Mouse (Mus musculus) thymus, postnatal 14 days (tissue): ENCODE results near the gene Gal3st2.
"Not testable (repeated sequence)": the region's sequence is repeated elsewhere in the genome, so short reads cannot be mapped to it uniquely, and the experiment has no call there.

Source experiments
- DNase-seq: peaks from one replicate; pipeline ENCODE4 v3.0.0; 2021

Gene Gal3st2

DNA sequence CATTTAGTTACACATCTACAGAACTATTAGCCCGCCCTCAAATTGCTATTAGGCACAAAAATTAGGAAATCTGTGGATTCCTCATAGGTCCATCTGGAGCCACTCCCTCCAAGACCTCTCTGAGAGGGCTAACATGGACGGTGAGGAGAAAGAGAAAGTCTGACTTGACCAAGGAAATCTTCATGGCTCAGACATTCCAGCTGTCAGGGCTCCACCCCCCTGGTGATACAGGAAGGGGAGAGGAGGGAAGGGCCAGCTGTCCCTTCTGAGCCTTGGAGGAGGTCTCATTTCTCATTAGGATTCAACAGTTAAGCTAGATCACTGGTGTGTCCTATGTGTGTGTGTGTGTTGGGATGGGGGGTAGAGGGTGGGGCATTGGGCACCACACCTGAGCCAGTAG lies at the start of gene Gal3st2:
Gal3st2 (plus strand) TSS at position 259 of the 400 bp plus-strand sequence.
- DNase-seq = not testable (repeated sequence)

DNA sequence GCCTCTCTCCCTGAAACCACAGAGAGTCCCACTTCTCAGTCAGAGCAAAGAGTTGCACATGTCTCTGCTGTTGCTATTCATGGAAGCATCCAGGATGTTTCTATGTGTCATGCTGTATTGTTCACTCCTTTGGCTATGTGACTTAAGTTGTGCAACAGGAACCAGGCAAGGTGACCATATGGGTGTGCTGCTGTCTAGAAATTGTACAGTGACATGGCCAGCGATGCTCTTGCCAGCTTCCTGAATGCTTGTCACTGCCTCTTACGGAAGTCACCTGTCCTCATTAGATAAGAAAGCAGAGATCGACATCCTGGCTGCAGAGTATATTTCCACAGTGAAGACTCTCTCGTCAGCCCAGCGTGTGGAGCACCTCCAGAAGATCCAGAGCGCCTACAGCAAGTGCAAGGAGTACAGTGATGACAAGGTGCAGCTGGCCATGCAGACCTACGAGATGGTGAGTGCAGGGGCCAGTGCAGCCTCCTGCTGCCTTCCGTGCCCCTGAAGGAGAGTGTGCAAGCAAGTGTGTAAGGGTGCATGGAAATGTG lies 49.5 kb upstream of the Gal3st2 start:
- DNase-seq = no peak

DNA sequence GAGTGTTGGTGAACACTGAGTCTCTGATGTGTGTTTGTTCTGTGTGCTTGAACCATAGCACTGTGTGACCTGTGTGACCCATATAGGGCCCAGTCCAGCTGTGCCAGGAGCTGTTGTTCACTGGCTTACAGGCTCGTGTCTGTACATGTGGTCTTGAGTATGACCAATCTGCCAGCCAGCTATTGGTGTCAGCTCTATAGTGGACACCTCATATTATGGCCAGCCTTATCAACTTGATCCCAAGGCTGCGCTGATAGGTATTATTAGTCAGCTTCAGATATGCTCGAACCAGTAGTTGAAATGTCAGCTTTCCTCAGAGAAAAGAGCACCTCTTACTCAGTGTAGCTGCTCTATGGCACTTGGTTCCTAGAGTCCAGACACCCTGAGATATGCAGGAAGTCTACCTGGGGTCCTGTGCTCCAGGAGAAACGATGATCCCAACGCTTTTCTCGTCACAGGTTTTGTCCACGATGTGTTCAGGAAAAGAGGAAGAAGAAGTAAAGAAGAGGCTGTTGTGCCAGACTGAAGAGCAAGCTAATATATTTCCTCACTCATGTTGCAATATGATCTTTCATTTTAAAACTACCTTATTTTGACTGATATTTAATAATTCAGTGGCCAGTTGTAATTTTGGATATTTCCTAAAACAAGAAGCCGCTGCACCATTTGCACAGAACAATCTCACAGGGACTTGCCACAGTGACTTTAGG lies 43.1 kb upstream of the Gal3st2 start:
- no peak for DNase-seq

DNA sequence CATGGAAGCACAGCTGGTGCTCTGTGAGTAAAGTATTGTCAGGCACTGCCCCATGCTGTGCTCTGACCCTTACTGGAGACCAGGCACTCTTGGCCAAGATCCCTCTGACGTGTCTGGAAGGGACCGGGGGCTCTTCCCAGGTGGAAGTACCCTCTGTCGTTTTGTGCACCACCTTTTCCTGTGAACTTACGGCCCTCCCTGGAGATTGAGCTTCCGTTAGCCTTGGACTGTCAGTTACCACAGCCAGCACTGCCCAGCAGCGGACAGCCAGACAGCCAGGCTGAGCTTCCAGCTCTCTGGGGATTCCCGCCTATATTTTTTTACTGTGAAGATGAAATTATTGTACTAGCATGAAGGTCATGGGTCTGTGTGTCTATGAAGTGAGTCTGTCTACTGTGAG lies 42.4 kb upstream of the Gal3st2 start:
- no peak for DNase-seq

DNA sequence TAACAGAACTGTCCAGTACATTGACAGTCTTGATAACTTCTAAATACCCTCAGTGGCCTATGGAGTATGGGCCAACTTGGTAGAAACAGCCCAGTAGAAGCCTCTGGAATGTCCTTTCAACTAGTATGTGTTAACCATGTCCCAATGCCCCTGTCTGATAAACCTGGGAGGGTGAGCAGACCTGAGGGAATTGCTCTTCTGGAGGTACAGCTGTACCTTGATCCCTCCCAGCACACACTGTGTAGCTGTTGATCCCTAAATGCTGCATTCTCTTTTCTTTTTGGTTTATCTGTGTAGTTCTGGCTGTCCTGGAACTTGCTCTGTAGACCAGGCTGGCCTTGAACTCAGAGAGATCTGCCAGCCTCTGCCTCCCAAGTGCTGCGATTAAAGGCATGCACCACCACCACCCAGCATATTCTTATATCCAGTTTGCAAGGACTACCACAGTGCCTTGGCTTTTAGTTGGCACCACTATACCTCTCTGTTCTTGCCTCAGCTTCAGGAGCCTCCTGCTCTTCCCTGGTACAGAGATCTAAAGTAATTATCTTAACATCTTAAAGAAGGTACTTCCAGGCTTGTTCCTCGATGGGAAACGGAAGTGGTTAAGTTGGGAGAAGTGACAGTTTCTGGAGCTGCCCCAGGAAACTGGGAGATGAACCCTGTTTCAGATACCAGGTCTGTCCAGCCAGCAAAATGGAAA lies 37.2 kb upstream of the Gal3st2 start:
- DNase-seq = no peak

DNA sequence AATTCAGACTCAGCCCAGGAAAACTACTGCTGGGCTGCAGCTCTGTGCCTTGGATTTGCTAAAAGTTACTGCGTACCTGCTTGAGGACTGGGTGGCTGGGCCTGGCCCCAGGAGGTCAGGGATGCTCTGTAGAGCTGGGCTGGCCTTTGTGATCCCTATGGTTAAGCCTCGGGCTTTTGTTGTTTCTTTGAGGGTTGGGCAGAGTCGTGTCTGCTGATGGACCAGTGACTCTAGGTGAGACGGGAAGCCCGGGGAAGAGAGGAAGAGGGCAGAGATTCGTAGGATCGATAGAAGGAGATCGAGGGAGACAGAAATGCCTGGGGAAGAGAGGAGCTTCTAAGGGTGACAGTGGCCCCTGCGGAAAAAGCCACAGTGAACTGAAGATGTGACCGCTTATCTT lies 36.5 kb upstream of the Gal3st2 start, which contains the start of gene D2hgdh:
D2hgdh (plus strand) TSS at position 301 of the 400 bp plus-strand sequence.
- no peak for DNase-seq

DNA sequence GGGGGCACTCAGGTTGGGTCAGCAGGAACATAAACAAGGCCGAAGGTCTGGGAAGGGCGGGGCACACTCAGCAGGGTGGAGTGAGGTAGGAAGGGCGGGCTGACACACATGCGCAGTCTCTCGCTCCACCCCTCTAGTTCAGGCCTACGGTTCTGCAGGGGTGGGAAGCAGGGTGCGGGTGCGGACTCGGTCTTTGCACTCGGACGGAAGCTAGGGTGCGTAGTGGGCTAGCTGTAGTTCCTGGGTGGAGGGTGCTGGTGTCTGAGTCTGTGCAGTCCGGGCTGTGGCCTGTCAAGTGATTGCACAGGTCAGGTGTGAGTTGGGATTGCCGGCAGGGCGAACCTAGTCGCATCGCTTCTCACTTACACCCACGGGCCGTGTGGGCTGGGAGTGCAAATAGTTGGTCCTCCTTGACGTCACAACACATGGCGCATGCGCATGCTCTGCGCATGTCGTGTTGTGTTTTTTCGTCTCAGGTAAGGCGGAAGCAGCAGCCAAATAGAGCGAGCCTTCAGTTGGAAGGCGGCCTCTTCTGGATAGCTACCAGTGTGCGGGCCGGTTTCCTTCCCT lies 35.9 kb upstream of the Gal3st2 start:
- DNase-seq = peak; percentile 94

DNA sequence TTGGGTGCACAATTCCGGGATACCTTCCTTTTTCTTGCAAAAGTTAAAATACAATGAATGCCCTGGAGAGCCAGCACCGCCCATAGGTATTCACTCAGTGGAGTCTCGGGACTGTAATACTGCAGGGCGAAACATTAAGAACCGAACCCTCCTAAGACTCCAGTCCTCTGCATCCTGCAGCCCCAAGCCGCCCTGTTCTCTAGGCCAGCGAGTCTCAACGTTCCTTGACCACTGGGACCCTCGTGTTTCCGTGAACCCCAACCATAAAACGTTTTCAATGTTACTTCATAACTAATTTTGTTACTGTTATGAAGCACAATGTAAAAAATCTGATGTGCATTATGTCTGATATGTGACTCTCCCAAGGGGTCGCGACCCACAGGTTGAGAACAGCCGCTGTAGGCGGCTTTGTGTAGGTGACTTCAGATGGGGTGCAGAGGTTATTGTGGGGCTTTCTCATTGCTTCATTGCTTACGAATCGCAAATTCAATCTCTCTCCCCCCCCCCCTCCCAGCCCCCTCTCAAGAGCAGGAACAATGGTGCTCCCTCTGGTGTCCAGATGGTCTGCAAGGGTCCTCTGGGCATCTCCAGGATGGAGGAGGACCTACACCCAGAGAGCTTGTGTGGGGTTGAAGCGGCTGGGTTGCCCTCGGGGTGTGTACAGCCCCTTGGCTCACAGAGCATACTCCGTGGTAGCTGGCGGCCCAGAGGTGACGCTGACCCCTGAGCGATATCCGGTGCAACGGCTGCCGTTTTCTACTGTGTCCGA lies 35.2 kb upstream of the Gal3st2 start:
- DNase-seq = peak; percentile 37

DNA sequence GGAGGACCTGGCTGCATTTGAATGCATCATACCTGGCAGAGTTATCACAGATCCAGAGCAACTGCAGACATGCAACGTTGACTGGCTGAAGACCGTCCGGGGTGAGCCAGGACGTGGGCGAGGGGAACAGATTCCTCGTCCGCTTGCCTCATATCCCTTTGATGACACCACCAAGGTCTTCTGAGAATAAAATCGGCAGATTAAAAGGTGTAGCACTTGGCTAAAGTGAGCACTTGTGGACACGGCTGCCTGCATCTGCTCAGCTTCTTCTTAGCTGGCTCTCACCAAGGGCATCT lies 34.6 kb upstream of the Gal3st2 start:
- no peak for DNase-seq

DNA sequence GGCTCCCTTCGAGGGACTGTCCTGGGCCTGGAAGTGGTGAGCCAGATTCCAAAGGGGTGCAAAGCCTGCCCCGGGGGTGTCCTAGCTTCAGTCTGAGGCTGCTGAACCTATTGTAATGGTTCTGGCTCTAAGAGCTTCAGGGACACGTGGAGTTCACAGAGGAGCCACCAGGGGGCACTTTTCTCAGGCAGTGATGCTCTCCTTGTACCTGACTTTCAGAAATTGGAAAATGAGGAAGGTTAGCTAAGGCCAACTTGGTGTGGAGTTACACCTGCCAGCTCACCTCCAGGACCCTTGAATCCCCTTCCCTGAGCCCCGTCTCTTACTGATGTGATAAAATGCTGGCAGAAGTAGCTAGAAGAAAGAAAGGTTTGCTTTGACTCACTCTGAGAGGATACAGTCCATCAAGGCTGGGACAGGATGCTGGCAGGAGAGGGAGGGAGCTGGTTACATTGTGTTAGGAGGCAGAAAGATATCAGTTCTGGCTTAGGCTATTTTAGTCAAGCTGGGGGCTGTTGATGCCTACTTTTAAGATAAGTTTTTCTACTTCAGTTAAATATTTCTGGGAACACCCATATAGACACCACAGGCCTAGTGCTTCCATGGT lies 28.2 kb upstream of the Gal3st2 start:
- DNase-seq = not testable (repeated sequence)

DNA sequence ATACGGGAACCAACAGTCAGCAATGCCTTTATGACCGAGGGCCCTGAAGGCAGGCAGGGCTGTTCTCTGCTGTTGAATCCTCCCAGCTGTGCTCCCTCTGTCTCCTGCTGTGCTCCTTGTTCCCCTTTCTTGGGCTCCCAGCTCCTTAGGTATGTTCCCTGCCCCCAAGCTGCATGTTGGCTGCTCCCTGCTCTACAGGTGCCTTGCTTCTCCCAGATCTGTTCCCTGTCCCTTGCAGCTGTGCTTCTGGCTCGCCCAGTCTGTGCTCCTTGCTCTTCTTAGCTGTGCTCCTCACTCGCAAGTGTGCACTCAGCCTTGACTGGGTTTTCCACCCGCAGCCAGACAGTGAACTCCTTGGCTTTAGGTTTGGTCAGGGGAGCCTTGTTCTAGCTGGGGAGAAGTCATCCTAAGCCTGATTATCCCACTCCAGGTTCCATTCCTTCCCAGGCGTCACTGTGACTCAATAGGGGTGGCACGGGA lies 26.4 kb upstream of the Gal3st2 start:
- DNase-seq = no peak

DNA sequence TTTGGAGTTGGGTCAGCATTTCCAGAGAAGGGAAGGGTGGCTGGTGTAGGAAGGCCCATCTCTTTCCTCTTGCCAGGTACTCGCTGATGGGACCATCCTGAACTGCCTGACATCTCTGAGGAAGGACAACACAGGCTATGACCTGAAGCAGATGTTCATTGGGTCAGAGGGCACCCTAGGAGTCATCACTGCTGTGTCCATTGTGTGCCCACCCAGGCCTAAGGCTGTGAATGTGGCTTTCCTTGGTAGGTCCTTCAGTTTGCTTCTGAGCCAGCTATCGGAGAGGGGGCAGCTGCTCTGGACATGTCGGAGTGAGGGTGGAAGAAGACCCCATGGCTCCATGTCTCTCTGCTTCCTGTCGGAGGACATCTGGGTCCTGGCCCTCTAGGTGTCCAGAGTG lies 25.9 kb upstream of the Gal3st2 start:
- no peak for DNase-seq

DNA sequence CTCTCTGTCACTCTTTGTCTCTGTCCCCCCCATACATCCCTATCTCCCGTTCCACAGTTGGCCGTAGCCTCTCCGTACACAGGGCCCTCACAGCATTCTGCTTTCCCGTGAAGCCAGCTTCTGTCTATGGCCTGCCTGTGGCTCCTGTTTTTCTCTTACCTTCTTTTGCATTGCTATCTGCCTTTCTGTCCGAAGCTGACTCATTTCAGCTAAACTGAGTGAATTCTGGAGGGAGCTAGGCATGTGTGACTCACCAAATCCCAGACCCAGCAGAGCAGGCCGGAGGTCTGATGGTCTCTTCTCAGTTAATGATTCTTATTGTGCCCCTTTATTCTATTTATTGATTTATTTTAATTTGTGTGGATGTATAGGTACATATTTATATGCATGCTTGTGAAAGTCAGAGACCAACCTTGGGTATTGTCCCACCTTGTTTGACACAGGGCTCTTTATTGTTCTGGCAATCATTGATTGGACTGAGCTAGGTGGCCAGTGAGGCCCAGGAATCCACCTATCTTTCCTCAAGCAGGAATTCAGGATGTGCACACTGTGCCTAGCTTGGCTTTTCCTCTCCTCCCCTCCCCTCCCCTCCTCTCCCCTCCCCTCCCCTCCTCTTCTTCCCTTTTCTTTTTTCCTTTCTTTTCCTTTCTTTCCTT lies 25.1 kb upstream of the Gal3st2 start:
- no peak for DNase-seq

DNA sequence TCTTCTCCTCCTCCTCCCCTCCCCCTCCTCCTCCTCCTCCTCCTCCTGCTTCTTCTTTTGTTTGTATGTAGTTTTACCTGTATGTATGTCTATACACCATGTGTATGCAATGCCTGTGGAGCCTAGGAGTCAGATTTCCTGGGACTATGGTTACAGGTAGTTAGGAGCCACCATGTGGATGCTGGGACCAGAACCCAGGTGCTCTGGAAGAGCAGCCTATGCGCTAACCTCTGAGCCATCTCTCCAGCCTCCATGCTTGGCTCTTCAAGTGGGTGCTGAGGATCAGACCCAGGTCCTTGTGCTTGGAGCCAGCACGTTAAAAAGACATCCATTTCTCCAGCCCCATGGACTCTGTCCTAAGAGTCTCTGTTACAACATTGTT lies 24.6 kb upstream of the Gal3st2 start:
- no peak for DNase-seq

DNA sequence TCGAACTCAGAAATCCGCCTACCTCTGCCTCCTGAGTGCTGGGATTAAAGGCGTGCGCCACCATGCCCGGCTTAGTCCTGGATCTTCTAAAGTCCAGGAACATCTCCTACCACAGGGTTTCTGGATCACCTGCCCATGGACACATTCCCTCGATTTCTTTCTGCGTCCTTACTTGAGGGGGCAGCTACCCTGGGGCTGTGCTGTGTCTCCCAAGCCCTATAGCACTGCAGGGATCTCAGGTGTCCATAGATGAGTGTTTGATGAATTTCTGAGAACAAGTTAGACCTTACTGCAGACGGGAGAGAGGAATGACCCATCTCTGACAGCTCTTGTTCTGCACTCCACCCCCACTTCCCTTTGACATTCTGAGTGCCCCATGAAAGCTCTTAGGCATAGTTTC lies 23.8 kb upstream of the Gal3st2 start:
- DNase-seq = no peak

DNA sequence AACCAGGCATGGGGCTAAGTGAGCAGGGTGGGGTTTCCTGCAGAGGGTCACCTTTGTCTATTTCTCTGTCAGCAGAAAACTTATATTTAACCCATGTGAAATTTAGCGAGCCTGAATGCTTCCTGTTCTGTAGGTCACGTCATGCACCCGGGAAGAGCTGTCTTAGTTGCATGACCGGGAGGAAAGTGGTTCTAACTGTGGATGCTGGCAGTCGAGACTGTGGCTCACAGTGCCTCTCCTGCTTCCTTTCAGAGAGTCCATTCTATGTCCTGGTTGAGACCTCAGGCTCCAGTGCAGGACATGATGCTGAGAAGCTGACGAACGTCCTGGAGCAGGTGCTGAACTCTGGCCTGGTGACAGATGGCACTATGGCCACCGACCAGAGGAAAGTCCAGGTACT lies 22.5 kb upstream of the Gal3st2 start:
- DNase-seq = not testable (repeated sequence)

DNA sequence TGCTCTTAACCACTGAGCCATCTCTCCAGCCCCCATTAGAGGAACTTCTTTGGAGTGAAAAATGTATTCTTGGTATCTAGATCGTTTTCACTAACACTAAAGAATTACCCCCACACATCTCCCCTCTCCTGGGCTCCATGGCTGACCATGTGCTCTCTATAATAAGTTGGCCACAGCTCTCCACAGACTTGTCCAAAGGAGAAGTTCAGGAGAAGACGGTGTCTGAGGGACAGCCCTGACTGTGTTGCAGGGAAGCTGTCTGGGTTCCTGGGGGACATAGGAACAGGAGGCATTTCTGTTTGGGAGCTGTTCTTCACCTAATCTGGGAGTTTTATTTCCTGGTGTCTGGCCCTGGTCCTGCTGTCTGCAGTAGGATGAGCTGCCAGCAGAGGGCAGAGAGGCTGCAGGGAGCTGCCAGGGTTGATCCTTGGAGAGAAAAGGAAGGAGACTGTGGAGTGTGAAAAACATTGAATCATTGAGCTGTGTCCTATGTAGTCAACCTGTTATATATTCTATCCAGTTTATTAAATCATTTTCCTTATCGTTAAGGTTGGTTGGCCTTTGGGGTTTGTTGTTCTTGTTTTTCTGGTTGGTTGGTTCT lies 15.2 kb upstream of the Gal3st2 start:
- not testable (repeated sequence) for DNase-seq

DNA sequence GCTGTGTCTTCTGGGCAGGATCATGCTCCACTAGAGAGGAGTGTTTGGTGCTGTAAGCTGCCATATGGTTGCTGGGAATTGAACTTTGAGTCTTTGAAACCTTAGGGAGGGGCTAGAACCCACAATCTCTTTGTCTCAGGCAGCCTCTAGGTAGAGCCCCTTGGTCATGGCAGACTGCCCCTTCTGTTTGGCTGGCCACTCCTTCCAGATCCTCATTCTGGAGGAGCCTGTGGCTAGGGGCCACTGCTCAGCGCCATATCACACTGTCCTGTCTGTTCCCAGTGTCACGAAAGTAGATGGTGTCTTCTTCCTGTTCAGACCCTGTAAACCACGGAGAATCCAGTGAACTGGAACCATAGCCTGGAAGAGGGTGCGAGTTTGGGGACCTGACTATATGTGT lies 5.3 kb upstream of the Gal3st2 start:
- DNase-seq = not testable (repeated sequence)

DNA sequence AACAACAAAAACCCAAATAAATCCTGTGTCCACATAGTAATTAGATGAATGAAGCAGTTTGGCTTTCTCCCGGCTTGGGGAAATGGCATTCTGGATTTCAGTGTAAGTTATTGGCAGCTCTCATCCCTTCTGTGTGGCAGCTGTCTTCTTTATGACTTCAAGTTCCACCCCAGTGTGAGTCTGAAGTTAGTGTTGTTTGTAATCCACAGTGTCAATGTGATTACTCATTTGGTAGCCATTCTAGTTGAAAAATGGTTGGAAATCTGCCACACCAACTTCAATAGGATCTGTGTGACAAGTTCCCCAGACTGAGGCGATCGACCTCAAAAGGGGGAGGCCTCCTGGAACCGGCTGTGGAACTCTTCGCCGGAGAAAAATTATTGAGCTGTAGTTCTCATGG lies 3.7 kb upstream of the Gal3st2 start:
- DNase-seq = no peak

DNA sequence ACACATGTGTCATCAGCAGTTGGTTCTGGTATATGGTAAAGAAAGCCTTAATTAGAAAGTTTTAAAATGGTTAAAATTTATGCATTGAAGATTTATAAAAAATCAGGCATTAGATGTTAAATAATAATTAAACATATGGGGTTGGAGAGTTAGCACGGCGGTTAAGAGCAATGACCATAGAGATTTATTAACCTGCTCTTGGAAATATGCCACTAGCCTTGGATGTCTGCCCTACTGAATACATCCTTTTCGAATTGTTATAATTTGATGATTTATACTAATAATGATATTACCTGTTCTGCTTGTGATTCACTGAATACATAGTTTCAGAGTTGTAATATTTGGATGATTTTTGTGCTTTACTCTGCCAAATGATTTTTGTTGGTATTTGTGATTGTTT lies 3.1 kb upstream of the Gal3st2 start:
- no peak for DNase-seq

DNA sequence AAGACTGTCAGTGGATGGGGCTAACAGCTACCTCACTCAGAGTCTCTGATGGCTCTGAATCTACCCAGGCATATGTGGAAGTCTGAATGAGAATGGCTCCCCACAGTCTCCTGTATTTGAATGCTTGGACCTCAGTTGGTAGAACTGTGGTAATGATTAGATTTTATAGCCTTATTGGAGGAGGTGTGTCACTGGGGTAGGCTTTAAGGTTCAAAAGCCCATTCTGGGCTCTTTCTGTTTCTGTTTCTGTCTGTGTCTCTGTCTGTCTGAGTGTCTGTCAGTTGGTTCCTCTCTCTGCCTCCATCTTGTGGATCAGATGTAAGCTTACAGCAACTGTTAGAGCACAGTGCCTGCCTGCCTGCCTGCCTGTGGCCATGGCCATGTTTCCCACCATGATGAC lies 1.5 kb upstream of the Gal3st2 start:
- DNase-seq = no peak

DNA sequence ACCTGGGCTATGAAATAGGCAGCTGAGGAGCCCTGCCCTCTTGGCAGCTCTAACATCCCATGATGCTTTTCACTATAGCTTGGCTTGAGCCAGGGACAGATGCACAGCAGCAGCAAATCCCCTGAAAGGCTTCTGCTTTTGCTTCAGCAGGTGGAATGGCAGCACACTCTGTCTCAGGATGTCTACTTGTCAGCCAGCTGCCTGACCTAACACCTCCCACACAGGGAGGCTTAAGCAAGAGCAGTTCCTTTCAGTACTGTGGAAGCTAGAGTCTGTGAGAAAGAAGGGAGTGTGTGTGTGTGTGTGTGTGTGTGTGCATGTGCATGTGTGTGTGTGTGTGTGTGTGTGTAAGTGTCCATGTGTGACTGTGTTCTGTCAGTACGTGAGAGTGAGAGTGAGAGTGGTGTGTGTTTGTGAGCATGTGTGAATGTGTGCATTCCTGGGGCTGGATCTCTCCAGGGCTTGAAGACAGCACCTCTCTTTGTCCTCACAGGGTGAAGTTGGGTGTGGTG lies 10.5 kb downstream of the Gal3st2 start:
- DNase-seq = not testable (repeated sequence)
